Mouse (Mus musculus): ENCODE measurements at regions not wholly inside any gene's neighbourhood (a gene's known extent, or its start where the extent isn't known, plus 50 kb on each side); places are given as distances from the start of the nearest gene placed in this dataset.
"Not testable (repeated sequence)": the region's sequence is repeated elsewhere in the genome, so short reads cannot be mapped to it uniquely, and the experiment has no call there.

DNA sequence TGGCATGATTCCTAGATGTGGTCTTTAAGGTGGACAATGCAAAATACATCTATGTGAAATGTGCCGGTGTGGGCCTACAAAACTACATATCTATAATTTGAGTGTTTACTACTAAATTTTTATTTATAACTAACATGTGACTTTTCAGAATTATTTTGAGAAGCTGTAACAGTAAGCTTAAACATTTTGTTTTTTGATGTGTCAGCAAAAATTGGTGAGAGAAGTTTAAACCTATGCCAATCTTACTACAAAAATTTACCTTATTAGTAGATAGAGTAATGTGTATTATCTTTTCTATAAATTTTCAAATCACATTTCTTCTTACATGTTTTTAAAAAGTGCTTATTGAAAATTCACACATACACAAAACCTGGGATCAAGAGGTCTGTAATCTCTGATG lies 525.1 kb upstream of the Rorb start:
- DNase-seq (ENCODE audit: low spot score), result no peak

DNA sequence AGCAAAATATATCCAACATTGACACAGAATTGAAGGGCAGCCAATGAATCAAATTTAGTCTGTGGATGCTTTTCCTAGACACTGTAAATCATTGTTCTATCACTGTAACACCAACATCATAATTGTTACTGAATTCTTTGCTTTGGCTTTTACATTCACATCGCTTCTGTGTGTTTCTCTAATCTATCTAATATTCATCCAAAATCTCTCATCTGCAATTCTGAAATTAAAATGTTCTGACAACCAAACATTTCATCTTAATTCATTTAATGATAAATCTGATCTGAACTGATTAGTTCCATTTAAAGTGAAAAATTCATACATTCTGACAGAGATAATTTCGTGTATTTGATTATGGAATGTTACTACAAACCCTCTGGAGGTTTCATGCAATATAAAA lies 476.9 kb upstream of the Rorb start:
- peak; percentile 63 for DNase-seq (ENCODE audit: low spot score)

DNA sequence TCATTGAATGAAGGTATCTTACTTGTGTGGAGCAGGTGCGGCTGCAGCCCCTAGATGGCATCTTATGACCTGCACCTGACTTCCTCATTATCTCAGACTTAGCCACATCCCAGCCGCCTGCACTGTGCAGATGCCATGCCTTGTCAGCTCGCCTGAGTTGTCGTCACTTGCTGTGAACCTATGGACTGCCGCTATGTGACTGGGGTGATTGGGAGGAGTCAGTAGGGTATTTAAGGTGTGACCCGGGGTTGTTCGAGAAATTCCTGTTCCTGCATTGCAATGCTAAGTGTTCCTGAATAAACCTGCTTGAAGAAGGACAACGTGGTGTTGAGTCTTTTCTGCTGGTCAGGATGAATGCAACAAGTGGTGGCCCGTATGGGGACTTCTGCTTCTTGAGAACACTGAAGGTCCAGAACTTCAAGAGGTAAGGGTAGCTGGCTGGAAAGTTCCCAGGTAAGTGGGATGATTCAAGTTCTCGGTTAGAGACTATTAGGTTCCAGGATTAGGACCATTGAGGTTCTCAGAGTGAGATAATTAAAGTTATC lies 464.1 kb upstream of the Rorb start:
- not testable (repeated sequence) for DNase-seq (ENCODE audit: low spot score)

DNA sequence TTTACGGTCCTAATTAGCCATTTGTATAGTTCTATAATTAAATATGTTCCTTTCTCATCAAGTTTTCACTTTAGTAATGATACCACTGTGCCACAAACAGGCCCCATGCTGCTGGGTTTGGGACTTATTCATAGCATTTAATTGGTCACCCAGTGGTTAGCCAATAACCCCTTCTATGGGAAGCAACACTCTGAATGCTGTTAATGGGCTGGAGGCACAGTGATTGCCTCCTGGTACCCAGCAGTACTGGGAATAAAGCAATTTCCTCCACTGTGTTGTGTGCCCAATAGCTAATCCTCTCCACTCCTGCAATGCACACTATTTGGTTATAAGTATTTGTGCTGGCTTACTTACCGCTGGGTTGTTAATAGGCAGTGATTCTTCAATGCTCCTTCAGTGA lies 453.7 kb upstream of the Rorb start:
- DNase-seq (ENCODE audit: low spot score), result peak; percentile 3

DNA sequence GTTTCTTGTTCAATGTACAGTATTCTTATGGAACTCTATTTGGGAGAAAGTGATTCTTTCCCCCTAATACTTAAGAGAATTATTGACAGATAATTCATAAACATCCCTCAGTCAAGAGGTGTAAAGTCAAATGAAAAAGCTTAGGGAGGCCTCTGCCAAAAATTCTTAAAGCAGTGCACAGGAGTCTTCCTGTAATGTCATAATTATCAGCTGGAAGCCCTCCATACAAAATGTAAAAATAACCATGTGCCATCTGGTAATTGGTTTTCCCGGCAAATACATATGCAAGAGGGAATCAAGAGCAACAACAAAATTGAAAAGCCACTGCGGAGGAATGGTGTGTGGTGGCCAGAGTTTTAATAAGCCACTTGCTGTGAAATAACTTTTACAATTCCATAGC lies 424.1 kb upstream of the Rorb start:
- no peak for DNase-seq (ENCODE audit: low spot score)

DNA sequence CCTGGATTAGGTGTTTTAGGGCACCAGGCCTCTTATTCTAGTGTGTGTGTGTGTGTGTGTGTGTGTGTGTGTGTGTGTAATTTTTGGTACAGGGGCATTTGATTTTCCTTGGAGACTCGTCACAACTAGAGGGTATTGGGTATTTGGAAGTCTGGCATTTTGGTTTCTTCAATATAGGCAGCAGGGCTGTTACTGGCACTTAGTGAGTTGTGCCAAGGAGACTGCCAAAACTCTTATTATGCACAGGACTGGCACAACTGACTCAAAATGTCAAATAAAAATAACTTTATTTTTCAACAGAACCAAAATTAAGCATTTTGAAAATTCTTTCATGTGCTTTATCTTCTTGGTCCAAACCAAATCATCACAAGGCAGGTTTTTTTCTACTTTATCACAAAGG lies 413.2 kb upstream of the Rorb start:
- DNase-seq (ENCODE audit: low spot score), result no peak

DNA sequence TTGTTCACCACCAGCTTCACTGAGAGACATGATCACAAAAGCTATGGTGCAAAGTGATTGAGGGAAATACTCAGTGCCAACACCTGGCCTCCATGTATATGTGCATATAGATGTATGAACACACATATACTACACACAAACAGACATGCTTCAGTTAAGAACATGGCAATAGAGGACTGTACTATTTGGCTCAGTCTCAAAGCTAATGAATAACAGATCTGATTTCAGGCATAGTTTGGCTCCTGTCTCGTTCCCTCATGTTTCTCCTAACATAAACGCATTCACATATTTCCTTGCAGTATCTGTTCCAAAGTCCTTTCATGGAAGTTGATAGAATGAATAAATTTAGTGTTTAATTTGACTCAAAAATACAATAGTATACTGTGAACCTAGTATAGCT lies 412.6 kb upstream of the Rorb start:
- no peak for DNase-seq (ENCODE audit: low spot score)

DNA sequence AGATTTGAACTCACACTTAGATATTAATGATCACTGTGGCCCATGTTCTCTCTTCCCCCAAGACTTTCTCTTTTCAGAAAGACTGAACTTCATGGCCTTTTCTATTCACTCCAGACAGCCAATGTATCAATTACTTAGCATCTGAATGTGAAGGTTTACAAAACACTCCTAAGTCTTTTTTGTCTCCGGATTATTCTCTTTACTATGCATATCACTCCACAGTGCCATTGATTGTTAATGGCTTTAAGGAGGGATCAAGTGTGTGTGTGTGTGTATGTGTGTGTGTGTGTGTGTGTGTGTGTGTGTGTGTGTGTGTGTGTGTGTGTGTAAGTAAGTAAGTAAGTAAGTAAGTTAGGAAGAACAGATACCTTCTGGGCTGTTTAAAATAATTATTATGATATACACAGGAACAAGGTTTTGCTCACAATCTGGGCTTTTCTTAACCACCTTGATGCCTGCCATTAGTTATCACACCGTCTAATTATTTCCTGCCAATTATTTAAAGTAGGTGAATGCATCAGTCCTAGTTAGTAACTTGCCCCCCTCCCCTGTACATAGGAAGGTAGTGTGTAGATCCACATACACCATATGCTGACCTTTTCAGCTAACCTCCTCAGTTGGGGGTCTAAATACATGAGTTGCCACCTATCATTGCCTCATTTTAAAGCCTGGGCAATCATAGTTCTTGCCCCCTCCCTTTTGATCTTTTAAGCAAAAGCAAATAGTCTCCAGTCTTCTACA lies 367.4 kb upstream of the Rorb start:
- no peak for DNase-seq (ENCODE audit: low spot score)

Data from retina, embryonic 14.5 days (tissue).